Mouse (Mus musculus) kidney, adult 18-20 months (tissue): ENCODE data around the gene Rpl18a.
A peak's percentile ranks its signal among the peaks of the same experiment; 100 is the strongest.

ENCODE experiments used
- DNase-seq: peaks from one replicate; pipeline ENCODE4 v3.0.0; 2021

Gene Rpl18a

DNA sequence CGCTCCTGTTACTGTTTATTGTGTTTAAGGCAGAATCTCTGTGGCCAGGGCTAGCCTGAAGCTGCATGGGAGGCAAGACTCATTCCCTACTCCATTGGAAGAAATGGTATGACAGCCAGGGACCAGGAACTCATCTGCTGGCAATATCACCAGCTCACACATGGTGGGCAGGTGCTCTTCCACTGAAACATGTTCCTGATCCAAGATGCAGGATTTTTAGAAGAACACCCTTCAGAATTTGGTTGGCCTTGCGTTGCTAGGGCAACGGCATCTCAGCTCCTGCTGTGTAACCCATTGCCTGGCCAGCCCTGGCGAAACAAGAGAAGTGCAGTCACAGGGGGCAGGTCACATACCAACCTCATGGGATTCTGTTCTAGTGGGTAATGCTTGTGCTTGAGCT, 17.7 kb downstream of the Rpl18a start:
- DNase-seq, result no peak

DNA sequence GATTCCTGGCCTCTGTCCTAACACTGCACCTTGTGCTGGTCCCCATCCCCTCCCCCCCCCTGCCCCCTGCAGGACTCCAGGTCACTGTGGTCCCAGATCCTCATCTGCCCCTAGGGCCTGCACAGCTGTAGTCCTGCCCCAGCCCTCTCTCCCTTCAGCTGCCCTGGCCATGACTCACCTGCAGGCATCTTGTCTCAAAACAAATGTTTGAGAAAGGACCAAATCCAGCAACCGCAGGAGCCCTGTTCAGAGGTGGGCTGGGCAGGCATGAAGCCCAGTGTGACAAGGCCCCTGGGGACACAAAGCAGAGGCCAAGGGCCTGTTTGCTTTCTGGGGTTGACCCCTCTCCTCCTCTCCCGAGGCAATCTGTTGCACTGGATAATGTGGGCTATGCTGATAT, 19.0 kb downstream of the Rpl18a start:
- DNase-seq, result no peak

DNA sequence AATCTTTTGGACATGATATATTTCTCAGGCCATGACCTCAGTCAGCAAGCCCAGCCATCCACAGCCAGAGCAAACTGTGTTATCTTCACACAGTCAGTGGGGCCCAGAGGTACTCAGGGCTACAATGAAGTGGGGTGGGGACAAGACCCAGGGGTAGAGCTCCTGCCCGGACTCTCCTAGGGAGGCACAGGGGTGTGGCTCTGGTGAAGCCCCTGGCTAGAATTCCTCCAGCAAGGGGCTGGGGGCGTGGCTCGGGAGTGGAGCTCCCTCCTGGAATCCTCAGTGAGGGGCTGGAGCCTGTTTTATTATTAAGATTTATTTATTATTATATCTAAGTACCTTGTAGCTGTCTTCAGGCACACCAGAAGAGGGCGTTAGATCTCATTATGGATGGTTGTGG, 20.8 kb downstream of the Rpl18a start:
- DNase-seq, result no peak

DNA sequence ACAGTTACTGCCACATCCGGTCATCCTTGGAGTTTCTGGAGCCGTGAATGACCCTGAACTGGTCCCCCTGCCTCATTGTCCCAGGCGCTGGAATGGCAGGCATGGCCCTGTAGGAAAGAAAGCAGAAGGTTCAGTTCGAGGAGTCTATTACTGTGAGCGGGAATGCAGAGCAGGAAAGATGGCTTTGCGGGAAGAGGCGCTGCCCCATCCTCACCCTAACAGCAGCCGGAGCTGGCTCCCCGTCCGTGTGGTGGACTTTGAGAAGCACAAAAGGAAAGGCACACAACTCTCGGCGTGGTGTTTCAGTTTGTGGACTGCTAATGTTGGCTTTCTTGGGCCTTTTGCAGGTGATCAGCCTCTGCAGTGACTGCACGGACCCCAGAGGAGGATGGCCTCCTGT, 22.8 kb downstream of the Rpl18a start:
- no peak for DNase-seq

DNA sequence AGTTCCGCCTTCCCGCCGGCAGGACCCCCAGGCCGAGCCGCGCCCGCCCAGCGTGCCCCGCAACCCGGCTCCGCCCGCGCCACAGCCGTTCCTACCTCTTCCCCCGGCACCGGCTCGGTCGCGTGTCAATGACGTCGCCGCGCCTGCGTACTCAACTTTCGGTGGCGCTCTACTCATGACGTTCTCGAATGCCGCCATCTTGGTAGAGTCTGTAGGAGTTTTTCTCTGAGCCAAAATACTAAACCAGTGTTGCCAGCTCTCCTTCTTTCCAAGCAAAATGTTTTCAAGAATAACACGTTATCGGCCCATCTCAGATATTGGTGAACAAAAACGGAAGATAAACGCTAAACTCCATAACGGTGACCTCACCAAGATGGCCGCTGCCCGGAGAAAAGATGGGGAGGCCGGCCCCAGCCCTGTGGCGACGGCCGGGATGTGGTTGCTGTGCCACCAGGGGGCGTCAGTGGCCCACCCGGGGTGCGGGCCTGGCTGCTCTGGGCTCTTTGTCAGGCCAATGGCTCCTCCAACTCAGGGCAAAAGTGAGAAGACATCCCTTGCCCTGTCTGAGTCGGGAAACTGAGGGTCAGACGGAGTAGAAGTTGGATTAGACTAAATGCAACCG, 23.7 kb downstream of the Rpl18a start, which contains the start of gene Ccdc124:
TSS of gene Ccdc124 (minus strand) at position 572 of the 622 bp plus-strand sequence.
- DNase-seq, result peak; percentile 97

DNA sequence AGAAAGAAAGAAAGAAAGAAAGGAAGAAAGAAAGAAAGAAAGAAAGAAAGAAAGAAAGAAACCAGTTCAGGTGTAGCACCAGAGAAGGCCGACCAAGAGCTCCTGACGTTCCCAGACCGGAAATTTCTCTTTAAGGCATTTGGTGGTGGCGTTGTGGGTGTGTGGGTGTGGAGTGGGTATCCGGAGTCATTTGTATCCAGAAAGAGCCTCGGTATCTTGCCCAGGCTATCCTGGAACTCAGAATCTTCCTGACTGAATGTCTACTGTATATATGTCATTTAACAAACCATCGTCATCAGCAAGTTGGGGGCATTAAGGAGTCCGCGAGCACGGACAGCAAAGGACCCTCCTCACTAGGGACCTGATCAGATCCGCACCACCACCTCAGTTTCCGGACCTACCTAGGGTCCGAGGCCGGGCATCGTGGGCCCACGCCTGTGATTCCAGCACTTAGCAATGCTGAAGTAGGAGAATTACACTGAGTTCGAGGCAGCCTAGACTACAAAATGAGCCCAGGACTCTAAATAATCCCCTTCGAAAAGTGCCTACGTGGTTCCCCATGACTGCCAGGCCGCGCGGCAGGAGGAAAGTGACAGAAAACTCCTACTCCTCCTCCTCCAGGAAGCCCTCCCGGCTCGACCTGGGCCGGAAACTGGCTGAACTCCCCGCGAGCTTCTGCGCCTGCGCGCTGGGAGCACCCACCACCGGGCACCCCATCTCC, 24.4 kb downstream of the Rpl18a start:
- no peak for DNase-seq

DNA sequence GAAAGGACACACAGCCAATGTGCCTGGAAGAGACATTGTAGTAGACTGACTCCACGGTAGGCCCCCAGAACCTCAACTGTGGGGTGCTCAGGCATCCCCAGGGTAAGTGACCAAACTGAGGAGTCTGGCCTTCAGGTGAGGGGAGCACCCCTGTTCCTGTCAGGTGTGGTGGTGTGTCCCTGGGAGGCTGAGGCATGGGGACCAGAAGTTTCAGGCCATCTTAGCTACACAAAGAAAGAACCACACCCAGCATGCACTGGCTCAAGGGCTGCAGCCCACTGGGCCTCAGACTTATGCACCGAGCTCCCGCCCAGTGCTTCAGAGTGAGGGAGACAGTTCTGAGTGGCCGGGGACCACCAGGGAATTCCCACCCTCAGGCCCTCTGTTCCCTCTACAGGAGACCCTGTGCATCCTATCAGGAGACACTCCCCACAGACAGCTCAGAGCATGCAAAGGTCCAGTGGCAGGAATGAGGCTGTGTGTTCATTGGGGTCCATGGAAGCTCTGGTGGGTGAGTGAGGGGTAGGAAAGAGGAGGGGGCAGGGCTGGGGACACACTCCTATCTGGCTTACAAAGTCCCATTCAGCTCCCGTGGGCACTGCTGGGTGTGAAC, 25.9 kb downstream of the Rpl18a start:
- no peak for DNase-seq

DNA sequence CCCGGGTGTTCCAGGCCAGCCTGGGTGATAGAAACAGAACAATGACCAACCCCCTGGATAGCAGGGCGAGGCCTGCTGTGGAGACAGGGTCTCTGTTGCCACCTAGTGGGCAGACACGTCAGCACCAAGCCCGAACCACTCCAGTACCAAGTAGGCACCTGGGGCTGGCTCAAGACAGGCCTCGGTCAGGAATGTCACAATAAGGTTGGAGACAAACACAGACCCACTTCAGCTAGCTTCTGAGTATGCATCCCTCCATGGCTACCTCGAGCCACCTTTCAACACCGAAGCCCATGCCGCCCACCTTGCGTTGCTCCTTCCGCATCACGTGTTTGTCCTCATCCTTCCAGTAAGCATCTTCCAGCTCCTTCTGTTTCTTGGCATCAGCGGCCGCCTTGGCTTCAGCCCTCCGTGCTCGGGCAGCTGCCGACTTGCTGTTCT, 27.6 kb downstream of the Rpl18a start:
- DNase-seq, result peak; percentile 85

DNA sequence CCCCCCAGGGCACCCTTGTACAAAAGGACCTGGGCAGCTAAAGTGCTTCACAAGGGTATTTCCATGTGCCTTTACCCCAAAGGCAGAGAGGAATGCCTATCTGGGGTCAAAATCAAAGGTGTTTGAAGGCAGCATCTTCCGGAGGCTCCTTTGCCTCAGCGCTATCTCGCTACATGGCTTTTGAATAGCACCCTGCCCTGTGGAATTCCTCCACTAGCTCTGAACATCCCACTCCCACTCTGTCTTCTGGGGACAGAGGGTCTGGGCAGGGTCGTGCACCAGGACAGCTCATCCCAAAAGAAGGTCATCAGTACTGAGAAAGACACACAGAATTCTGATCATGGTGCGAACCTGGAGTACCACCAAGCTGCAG, 28.0 kb downstream of the Rpl18a start:
- DNase-seq, result no peak

DNA sequence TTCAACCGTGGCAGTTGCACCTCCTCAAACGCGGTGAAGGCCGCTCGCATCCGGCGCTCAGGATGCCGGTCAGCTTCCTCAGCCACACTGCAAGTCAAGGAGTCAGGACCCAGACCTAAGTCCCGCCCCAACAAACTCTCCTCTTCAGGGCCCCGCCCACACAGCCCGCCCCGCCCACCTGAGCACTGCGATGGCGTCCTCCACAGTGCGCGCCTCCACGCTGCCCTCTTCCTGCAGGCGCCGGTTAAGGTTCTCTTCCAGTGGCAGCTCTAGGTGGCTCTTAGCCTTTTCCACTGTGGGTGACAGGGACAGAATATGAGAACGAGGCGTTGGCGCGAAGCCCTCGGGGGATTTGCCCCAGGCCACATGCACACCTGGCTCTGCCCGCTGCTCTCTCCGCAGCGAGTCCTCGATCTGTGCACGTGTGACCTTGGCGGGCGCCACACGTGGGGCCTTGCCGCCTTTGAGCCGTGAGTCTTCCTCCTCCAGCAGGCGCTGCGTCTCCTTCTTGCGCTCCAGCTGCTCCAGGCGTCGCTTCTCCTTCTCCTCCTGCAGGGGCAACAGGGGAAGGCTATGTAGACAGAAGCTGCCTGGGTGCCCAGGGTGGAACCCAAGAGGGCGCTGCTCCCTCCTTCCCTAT, 28.5 kb downstream of the Rpl18a start:
- peak; percentile 78 for DNase-seq

DNA sequence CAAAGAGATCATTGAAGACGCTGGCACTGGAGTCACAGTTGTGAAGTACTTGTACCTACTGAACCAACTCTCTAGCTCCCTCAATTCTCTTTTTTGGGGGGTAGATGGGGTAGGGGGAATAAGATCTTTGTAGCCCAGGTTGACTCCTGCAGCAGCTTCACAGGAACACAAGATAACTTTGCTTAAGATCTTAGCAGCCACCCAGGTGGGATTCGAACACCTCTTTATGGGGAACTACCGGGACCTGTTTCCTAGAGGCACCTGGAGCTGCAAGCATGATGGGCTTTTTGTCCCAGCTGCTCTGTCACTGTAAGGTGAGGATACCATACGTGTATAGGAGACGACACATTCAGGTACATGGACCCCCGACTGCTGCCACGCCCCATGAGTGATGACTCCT, 30.6 kb downstream of the Rpl18a start:
- no peak for DNase-seq

DNA sequence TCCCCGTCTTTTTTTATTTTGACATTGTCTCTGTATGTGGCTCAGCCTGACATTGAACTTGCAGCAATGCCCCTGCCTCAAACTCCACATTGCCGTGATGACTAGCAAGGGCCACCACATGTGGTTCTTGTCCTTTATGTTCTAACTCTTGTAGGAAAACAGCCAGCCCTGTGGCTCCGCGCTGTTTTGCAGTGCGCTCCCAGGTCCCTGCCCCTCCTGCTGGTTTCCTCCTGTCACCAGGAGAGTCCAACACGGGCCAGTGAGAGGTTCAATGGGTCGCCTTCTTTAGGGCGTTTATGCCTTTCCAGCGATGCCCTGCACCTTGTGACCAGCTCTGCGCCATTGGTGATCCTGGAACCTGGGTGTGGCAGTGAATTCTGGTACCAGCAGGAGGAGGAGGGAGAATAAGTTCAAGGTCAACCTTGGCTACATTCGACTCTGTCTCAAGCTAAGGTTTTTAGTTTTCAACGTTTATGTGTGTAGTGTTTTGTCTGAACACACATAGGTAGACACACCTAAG, 31.2 kb downstream of the Rpl18a start:
- no peak for DNase-seq

DNA sequence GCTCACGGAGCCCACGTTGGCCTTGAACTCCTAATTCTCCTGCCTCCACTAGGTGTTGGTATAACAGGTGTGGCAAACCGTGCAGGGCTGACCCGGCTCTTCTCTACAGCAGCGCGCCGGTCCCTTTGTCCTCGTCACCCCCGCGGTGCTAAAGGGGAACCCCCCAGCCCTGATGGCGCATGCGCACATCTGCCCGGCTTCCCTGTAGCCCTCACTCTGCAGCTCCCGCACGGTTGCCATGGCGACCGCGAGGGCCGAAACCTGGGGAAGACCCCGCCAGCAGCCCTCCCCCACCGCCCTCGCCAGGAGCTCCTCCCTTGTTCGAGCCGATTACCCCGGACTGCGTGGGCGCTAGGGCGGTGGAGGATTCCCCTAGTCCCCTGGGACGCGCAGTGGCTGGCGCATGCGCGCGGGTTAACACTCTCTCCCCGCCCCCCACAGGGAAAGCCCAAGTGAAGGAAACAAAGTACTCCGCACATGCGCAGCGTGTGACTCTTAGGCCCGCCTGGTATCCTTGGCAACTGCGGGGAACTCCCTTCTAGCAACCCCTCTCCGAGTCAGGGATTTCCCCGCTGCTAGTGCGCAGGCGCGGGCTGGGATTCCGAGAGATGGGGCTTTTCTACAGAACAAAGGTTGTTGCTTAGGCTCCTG, 31.7 kb downstream of the Rpl18a start:
- peak; percentile 99 for DNase-seq

DNA sequence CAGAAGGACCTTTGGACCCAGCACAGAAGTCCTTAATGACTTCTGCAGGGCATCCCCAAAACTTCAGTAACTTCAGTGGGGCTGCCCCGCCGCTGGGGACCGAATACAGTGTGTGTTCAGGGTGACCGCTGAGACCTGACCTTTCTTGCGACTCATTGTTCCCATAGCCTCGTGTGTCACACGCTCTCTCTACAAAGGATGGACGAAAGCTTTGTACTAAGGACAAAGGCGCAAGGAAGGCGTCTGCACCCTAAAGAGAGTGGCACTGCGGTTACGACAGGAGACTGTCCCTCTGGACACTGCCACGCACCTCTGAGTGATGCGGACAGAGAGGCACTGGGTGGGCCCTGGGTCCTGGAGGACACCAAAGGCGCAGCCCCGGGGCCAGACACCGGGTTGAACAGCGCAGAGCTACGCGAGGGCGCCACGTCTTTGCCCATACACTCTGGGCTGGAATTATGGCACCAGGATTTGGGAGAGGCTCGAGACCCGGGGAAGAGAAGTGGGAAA, 32.4 kb downstream of the Rpl18a start:
- peak; percentile 28 for DNase-seq

DNA sequence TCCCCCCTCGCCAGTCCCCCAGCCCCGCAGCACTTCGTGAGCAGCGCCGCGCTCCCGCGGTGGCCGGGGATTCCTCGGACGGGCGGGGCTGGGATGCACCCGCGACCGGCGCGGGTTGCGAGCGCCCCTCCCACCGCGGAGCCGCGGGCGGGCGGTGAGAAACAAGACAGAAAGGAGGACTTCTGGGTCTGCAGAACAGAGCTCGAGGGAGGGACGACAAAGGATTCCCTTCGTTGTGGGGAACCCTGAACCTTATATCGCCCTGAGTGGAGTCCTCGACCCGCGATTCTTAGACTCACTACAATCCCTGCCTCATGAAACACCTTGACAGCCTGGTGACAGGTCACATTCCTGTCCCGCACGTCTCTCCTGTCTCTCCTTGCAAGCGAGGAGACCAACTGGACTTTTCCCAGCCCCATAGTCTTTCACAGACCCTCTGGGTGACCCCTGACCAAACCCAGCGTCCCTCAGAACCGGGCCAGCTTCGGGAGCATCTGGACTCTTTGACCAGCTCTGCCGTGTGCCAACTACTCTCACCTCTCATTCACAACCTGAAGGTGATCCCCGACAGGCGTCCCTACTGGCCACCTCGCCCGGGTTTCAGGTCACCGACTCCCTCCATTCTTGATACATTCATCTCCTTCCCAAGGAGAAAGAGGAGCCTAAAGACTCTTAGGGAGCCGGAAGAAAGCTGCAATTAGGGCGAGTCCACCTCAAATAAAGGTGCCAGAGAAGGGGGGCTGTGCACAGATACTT, 33.1 kb downstream of the Rpl18a start:
- DNase-seq, result peak; percentile 35

DNA sequence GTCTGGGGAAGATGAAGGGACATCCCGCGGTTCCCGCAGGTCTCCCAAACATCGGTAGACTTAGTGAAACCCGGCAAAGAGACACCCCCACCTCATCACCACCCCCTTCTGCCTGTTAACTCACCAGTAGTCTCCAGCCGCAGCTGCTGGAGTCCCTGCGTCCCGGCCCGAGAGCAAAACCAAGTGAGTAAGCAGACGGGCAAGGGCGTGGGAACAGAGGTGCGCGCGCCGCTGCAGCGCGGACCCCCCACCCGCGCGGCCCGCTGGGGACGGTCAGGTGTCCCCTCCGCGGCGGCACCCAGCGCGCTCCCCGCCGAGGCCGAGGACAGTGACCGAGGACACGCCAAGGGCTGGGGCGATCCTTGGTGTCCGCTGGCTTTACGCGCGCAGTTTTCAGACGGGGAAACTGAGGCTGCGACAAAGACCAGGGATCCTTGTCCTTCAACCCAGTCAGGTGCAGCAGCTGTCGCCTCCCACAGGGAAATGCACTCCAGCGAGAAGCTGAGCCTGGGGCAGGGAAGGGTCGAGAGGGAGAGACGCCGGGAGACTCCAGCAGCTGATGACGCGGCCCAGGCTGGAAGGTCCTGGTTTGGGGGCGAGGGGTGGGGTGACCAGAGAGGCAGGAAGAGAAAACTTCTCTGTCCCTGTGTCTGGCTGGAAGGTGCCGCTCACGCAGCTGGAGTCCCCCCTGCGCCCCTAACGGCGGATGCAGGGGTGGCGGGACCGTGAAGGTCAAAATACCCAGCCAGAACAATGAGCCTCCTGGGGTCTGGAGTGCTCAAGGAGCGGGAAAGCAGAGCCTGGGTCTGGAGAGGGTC, 34.2 kb downstream of the Rpl18a start, which contains the start of gene Kcnn1:
TSS of gene Kcnn1 (minus strand) at position 435 of the 818 bp plus-strand sequence.
- DNase-seq, result no peak

DNA sequence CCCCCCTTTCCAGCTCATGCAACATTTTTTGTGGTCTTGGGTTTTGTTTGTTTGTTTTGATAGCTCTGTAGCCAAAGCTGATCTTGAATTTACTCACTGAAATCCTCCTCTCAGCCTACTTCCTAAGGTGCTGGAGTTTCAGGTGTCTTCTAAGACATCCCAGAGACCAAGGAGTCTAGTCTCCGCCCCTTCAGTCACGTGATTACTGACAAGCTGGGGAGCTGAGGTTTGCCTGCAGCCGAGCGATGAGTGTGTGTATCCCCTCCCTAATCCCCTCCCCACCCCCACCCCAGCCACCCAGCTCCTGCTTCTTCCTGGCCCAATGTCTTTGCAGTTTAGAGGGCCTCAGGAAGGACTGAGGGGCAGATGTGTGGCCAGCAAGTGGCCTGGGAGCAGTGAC, 39.7 kb downstream of the Rpl18a start:
- DNase-seq, result no peak

DNA sequence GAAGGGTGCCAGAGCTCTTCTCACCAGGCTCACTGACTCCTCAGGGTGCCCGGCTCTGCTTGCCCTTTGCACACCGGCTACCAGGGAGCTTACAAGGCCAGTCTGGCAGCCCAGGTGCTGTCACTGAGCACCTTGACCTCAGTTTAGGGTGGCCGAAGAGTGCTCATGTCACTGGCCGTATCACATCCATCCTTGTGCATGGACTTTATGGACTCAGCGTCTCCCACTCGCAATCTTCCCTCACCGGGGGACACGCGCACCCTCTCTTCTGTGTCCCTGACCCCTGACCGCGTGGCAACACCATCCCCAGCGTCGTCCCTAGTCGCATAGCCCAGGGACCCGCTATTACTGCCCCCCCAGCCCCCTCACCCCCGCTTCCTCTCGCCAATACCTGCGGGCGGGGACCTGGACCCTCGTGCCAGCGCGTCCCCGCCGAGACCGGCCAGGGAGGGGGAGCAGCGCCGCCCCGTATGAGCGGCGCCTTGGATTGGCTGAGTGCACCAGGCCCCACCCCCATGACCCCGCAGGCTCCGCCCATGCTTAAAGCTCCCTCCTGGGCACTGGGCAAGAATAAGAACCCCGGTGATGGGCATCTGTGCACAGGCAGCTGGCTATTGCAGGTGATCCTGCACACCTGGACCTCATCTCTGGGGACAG, 40.5 kb downstream of the Rpl18a start:
- peak; percentile 81 for DNase-seq

DNA sequence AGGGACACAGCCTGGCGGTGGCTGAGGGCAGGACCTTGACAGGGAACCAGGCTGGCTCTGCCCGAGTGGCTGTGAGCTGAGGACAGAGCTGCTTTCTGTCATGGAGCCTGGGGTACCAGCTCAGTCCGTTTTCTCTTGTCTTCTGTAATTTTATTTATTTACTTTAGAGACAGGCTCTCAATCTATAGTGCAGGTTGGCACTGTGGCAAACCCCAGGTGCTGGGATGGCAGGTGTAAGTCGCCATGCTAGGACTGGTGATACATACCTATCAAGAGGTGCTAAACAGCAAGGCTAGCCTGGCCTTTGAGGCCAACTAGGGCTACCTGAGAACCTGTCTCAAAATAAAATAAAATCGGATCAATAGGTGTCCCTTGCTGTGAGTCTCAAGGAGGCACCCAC, 41.2 kb downstream of the Rpl18a start:
- DNase-seq, result no peak

DNA sequence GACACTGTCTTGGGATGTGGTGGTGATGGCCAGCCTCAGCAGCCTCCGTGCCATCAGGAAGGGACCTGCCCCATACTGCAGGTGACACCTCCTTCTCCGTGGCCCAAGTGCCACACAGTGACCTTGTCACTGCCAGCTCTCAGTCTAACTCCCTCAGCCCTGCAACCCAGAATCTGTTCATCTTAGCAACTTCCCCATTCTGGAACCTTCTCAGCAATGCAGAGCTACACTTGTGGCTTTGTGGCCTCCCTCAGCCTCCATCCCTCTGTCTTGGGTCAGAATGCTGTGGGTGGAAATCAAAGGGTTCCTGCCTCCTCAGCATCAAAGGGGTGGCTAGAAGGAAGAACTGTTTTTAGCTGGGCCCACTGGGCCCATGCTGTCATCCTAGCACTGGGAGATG, 43.3 kb downstream of the Rpl18a start:
- no peak for DNase-seq
